37 mouse cellular contexts compared by ENCODE assay signal in genomic region chr2:140389525-140389924, GRCm38 (mm10). TPM values are rescaled to one million over a fixed set of nuclear protein-coding genes. Genes with fewer than 3 reads are reported as not detected.
DNase-seq lines count a peak whose midpoint lies in the region; ATAC-seq and TF ChIP-seq lines count a peak whose summit lies in the region.
"Had no signal": no experiment of that assay in that cellular context is flagged by ENCODE, and none has a peak within 500 bp of the region (broad histone marks: within the 10 kb centered on the region; RNA-seq: fewer than 3 reads in every experiment).

Gene Sel1l2, minus strand, starts transcription at chr2:140389706.

- H3K9me3 ChIP-seq in forebrain, embryonic 14.5 days (replicated peaks; ENCODE audit: control insufficient read depth, low read length): no peaks in the 10 kb centered on the region
- no peaks in the 10 kb centered on the region for H3K9me3 ChIP-seq in forebrain, embryonic 15.5 days
- H3K9me3 ChIP-seq: forebrain, embryonic 13.5 days; heart, embryonic 13.5 days; hindbrain, embryonic 12.5 days; kidney, embryonic 15.5 days; liver, embryonic 15.5 days; midbrain, embryonic 12.5 days; neural tube, embryonic 13.5 days had no signal

- TF ChIP-seq CTCF in brain, embryonic 14.5 days (IDR thresholded peaks at IDR 0.05; ENCODE audit: borderline replicate concordance, extremely low read depth, insufficient read depth, insufficient read length): no peak

- H3K27ac ChIP-seq in forebrain, embryonic 14.5 days (ENCODE audit: low read depth, low read length): no peak within 1 kb of the TSS
- no peak within 1 kb of the TSS for H3K27ac ChIP-seq in forebrain, embryonic 15.5 days (replicated peaks)
- H3K27ac ChIP-seq: forebrain, embryonic 13.5 days; heart, adult 2 months; heart, embryonic 13.5 days; hindbrain, embryonic 12.5 days; kidney, embryonic 15.5 days; left cerebral cortex, adult 2 months; liver, embryonic 15.5 days; macrophage; midbrain, embryonic 12.5 days; neural tube, embryonic 13.5 days had no signal

- no peak within 1 kb of the TSS for H3K4me2 ChIP-seq in forebrain, embryonic 14.5 days (ENCODE audit: low read length)
- no peak within 1 kb of the TSS for H3K4me2 ChIP-seq in forebrain, embryonic 15.5 days (replicated peaks)
- H3K4me2 ChIP-seq: forebrain, embryonic 13.5 days; heart, embryonic 13.5 days; hindbrain, embryonic 12.5 days; kidney, embryonic 15.5 days; liver, embryonic 15.5 days; midbrain, embryonic 12.5 days; neural tube, embryonic 13.5 days had no signal

- no peaks in the 10 kb centered on the region for H3K36me3 ChIP-seq in forebrain, embryonic 14.5 days (ENCODE audit: control insufficient read depth, insufficient read depth, low read length)
- H3K36me3 ChIP-seq in forebrain, embryonic 15.5 days: no peaks in the 10 kb centered on the region
- H3K36me3 ChIP-seq: heart, embryonic 13.5 days; hindbrain, embryonic 12.5 days; kidney, embryonic 15.5 days; liver, embryonic 15.5 days; midbrain, embryonic 12.5 days; neural tube, embryonic 13.5 days had no signal

- no peaks in the 10 kb centered on the region for H3K27me3 ChIP-seq in forebrain, embryonic 14.5 days (replicated peaks; ENCODE audit: control insufficient read depth, insufficient read depth, low read length)
- no peaks in the 10 kb centered on the region for H3K27me3 ChIP-seq in forebrain, embryonic 15.5 days
- H3K27me3 ChIP-seq: forebrain, embryonic 13.5 days; heart, embryonic 13.5 days; hindbrain, embryonic 12.5 days; kidney, embryonic 15.5 days; liver, embryonic 15.5 days; midbrain, embryonic 12.5 days; neural tube, embryonic 13.5 days had no signal

- DNase-seq in forebrain, embryonic 14.5 days (ENCODE audit: low spot score): peak; percentile 15
- peak; percentile 39 for DNase-seq in ES-CJ7 (ENCODE audit: low read depth, low spot score)
- peak; percentile 43 for DNase-seq in brain, embryonic 14.5 days (ENCODE audit: low read depth)
- DNase-seq in cerebellum, postnatal 14 days: no peak
- DNase-seq in kidney, adult 11 months: no peak
- DNase-seq: adrenal gland, adult 2 months; cerebellum, adult 18-20 months; cerebellum, postnatal 25 days; gastrocnemius, postnatal 14 days; heart, adult 2 months; heart, postnatal 14 days; kidney, postnatal 36 days; layer of hippocampus, adult 9-11 months; left cerebral cortex, postnatal 4 days; liver; right cerebral cortex, postnatal 4 days; thymus, adult 18-20 months; thymus, postnatal 4 days had no signal

- no peak for TF ChIP-seq POLR2A in brain, embryonic 14.5 days (IDR thresholded peaks at IDR 0.05; ENCODE audit: borderline replicate concordance, extremely low read depth, insufficient read depth, insufficient read length, poor library complexity, severe bottlenecking)

- no peak within 1 kb of the TSS for H3K4me3 ChIP-seq in forebrain, embryonic 14.5 days (ENCODE audit: low read depth, low read length)
- H3K4me3 ChIP-seq in forebrain, embryonic 15.5 days: no peak within 1 kb of the TSS
- H3K4me3 ChIP-seq: forebrain, embryonic 13.5 days; heart, adult 2 months; heart, embryonic 13.5 days; hindbrain, embryonic 12.5 days; kidney, embryonic 15.5 days; left cerebral cortex, adult 2 months; liver, embryonic 15.5 days; midbrain, embryonic 12.5 days; myocyte; neural tube, embryonic 13.5 days had no signal

- H3K4me1 ChIP-seq in forebrain, embryonic 14.5 days (ENCODE audit: control insufficient read depth, insufficient read depth, low read length): no peaks in the 10 kb centered on the region
- peaks cover under 1% of the 10 kb centered on the region; the same call in 1 of the 2 replicates for H3K4me1 ChIP-seq in forebrain, embryonic 15.5 days
- H3K4me1 ChIP-seq: forebrain, embryonic 13.5 days; heart, embryonic 13.5 days; hindbrain, embryonic 12.5 days; midbrain, embryonic 12.5 days; neural tube, embryonic 13.5 days had no signal

- ATAC-seq in forebrain, embryonic 14.5 days: no peak
- ATAC-seq in forebrain, embryonic 15.5 days (replicated peaks): no peak
- peak; percentile 44; the same call in 1 of the 2 replicates for ATAC-seq in granulocyte monocyte progenitor cell, adult 5-6 weeks (replicated peaks; ENCODE audit: poor library complexity, severe bottlenecking)
- ATAC-seq: CD4-positive, CD25-positive, alpha-beta regulatory T cell, adult 4 months; forebrain, embryonic 13.5 days; intestine, postnatal 0 days; lung, postnatal 0 days had no signal

- WGBS in forebrain, embryonic 14.5 days: 29% methylated on average over 4 of the region's 4 CpGs
- WGBS in forebrain, embryonic 15.5 days: 34% methylated on average over 4 of the region's 4 CpGs

- no peak within 1 kb of the TSS for H3K9ac ChIP-seq in forebrain, embryonic 14.5 days (ENCODE audit: low read length)
- no peak within 1 kb of the TSS for H3K9ac ChIP-seq in forebrain, embryonic 15.5 days (replicated peaks)
- H3K9ac ChIP-seq: forebrain, embryonic 13.5 days; heart, embryonic 13.5 days; hindbrain, embryonic 12.5 days; kidney, embryonic 15.5 days; liver, embryonic 15.5 days; midbrain, embryonic 12.5 days; neural tube, embryonic 13.5 days had no signal

RNA-seq across cellular contexts. Expression of gene Sel1l2, which starts in this region (rescaled TPM):
- not detected in 2 replicates for polyA plus RNA-seq in forebrain, embryonic 14.5 days (2014; fragmentation: Nextera tagmentation; extraction: Ambion mirVana)
- polyA plus RNA-seq in forebrain, embryonic 15.5 days (2015; fragmentation: Nextera tagmentation; extraction: Ambion mirVana): not detected in 2 replicates
- polyA plus RNA-seq in brain, embryonic 14.5 days (2012; rRNA removed): not detected in 2 replicates
- not detected in 2 replicates for total RNA-seq in granulocyte monocyte progenitor cell, adult 5-6 weeks (2014; fragmentation: Nextera tagmentation)
- total RNA-seq in granulocyte monocyte progenitor cell, adult 5-6 weeks (2017): not detected in 2 replicates
- total RNA-seq: adrenal gland, adult 2 months; adrenal gland, postnatal 4 days; ES-E14; heart, adult 2 months; heart, postnatal 14 days; left cerebral cortex, adult 2 months; left cerebral cortex, postnatal 4 days had no signal
- polyA plus RNA-seq: adrenal gland, adult 2 months; CD4-positive, CD25-positive, alpha-beta regulatory T cell, adult 4 months; embryonic facial prominence, embryonic 14.5 days; forebrain, embryonic 13.5 days; heart, adult 2 months; heart, embryonic 13.5 days; hindbrain, embryonic 12.5 days; intestine, postnatal 0 days; kidney, embryonic 15.5 days; liver, embryonic 15.5 days; lung, postnatal 0 days; macrophage; midbrain, embryonic 12.5 days; myocyte; neural tube, embryonic 13.5 days; stomach, embryonic 14.5 days had no signal

Comparison
In these comparisons a context has a peak if more than half of its experiments do, and no peak if none do; other contexts are left out.
1. Peak in DNase-seq in forebrain, embryonic 14.5 days; RNA of the gene not detected or under 1 TPM.
2. Peak in DNase-seq in brain, embryonic 14.5 days; RNA of the gene not detected or under 1 TPM.
3. Peak in ATAC-seq in granulocyte monocyte progenitor cell, adult 5-6 weeks; RNA of the gene not detected or under 1 TPM.